Mouse (Mus musculus) erythroblast, embryonic 14.5 days (primary cell): ENCODE data around the gene Fam205a1. TPM values are rescaled to one million over a fixed set of nuclear protein-coding genes. Genes with fewer than 3 reads are reported as not detected.

ENCODE experiments used
- polyA plus RNA-seq: library from polyadenylated mRNA; stranded (reverse); fragments of >175 nt; gene quantifications from 2 replicates; pipeline ENCODE4 v1.2.3, GENCODE M21; 2012

Gene Fam205a1
- polyA plus RNA-seq, 1 experiment, result not detected

Other genes with a start within 250 kb of the Fam205a1 start
- not detected in 2 replicates for gene Gm10591, start 241.7 kb downstream of the Fam205a1 start, polyA plus RNA-seq
- gene Gm2564, start 224.2 kb downstream of the Fam205a1 start, polyA plus RNA-seq, result not detected in 2 replicates
- gene Ccl27b, start 198.6 kb downstream of the Fam205a1 start, polyA plus RNA-seq, result not detected in 2 replicates
- 0.03 TPM in 1 of 2 replicates, not detected in the other for gene Il11ra2, start 192.0 kb downstream of the Fam205a1 start, polyA plus RNA-seq
- gene 4930578G10Rik, start 118.3 kb downstream of the Fam205a1 start, polyA plus RNA-seq, result not detected in 2 replicates
- not detected in 2 replicates for gene Ccl19, start 97.3 kb downstream of the Fam205a1 start, polyA plus RNA-seq
- gene Ccl21a, start 79.9 kb downstream of the Fam205a1 start, polyA plus RNA-seq, result not detected in 2 replicates
- gene Gm12394, start 2.9 kb upstream of the Fam205a1 start, polyA plus RNA-seq, result not detected in 2 replicates
- not detected in 2 replicates for gene Fam205c, start 20.3 kb upstream of the Fam205a1 start, polyA plus RNA-seq
- gene Phf24, start 62.8 kb upstream of the Fam205a1 start, polyA plus RNA-seq, result not detected in 2 replicates
- gene Dnajb5, start 95.9 kb upstream of the Fam205a1 start, polyA plus RNA-seq, result 0.01 TPM in 1 of 2 replicates, not detected in the other
- not detected in 2 replicates for gene 1700022I11Rik, start 115.7 kb upstream of the Fam205a1 start, polyA plus RNA-seq
- gene Vcp, start 146.6 kb upstream of the Fam205a1 start, polyA plus RNA-seq, result 5.6 and 6.3 TPM in 2 replicates
- gene Fancg, start 156.6 kb upstream of the Fam205a1 start, polyA plus RNA-seq, result 0.62 and 0.83 TPM in 2 replicates
- gene Pigo, start 171.9 kb upstream of the Fam205a1 start, polyA plus RNA-seq, result 2.1 and 2.2 TPM in 2 replicates
- 15.4 and 16.6 TPM in 2 replicates for gene Stoml2, start 177.8 kb upstream of the Fam205a1 start, polyA plus RNA-seq
- gene Fam214b, start 192.3 kb upstream of the Fam205a1 start, polyA plus RNA-seq, result 73.7 and 83.3 TPM in 2 replicates
- gene Unc13b, start 205.1 kb upstream of the Fam205a1 start, polyA plus RNA-seq, result 0.01 TPM in 1 of 2 replicates, not detected in the other